Mouse (Mus musculus) CD8-positive naive resting alpha-beta T cell, adult 2 months (primary cell): ENCODE measurements around the gene Tpcn2.
A peak's percentile ranks its signal among the peaks of the same experiment; 100 is the strongest.

Source experiments
- DNase-seq, 2 experiments: peaks; one replicate each; pipeline ENCODE4 v3.0.0; 2022; ENCODE audit warnings: low read depth in 2 of 2, low spot score in 2 of 2

Tpcn2 gene

GRCm38 (mm10) chr7:145242851-145243712 is 40.7 kb downstream of the Tpcn2 start:
- peak; percentile 43 to 53 for DNase-seq

- no peak for DNase-seq
Observed at GRCm38 (mm10) chr7:145242028-145242427, 41.8 kb downstream of the Tpcn2 start.

- no peak for DNase-seq
Observed at GRCm38 (mm10) chr7:145240929-145241328, 42.9 kb downstream of the Tpcn2 start.

GRCm38 (mm10) chr7:145239736-145240505 is 43.9 kb downstream of the Tpcn2 start:
- DNase-seq = no peak

- no peak for DNase-seq
Observed at GRCm38 (mm10) chr7:145239145-145239544, 44.7 kb downstream of the Tpcn2 start.

GRCm38 (mm10) chr7:145234841-145235790 is 48.7 kb downstream of the Tpcn2 start:
- no peak for DNase-seq

GRCm38 (mm10) chr7:145231659-145232058 is 52.2 kb downstream of the Tpcn2 start:
- DNase-seq = no peak

- no peak for DNase-seq
Observed at GRCm38 (mm10) chr7:145226641-145227040, 57.2 kb downstream of the Tpcn2 start.

GRCm38 (mm10) chr7:145225626-145226025 is 58.2 kb downstream of the Tpcn2 start:
- no peak for DNase-seq

- DNase-seq = no peak
Observed at GRCm38 (mm10) chr7:145221841-145222689, 61.7 kb downstream of the Tpcn2 start.

GRCm38 (mm10) chr7:145221346-145221745 is 62.5 kb downstream of the Tpcn2 start:
- no peak for DNase-seq

- no peak for DNase-seq
Observed at GRCm38 (mm10) chr7:145219420-145219831, 64.4 kb downstream of the Tpcn2 start.

GRCm38 (mm10) chr7:145216591-145216990 is 67.2 kb downstream of the Tpcn2 start:
- no peak for DNase-seq

- no peak for DNase-seq
Observed at GRCm38 (mm10) chr7:145215476-145215875, 68.3 kb downstream of the Tpcn2 start.

GRCm38 (mm10) chr7:145211680-145212659 is 71.8 kb downstream of the Tpcn2 start:
- DNase-seq = no peak

GRCm38 (mm10) chr7:145210477-145211070 is 73.2 kb downstream of the Tpcn2 start:
- no peak for DNase-seq

GRCm38 (mm10) chr7:145208006-145208405 is 75.8 kb downstream of the Tpcn2 start, which contains the start of gene 1810010D01Rik:
Gene 1810010D01Rik (minus strand): TSS chr7:145208119.
- DNase-seq = no peak

- no peak for DNase-seq
Observed at GRCm38 (mm10) chr7:145206801-145207200, 77.0 kb downstream of the Tpcn2 start.
